In genomic region chr13:34789176-34789818, GRCm38 (mm10) we compare ENCODE assay signal across 12 mouse cellular contexts. TPM values are rescaled to one million over a fixed set of nuclear protein-coding genes. Genes with fewer than 3 reads are reported as not detected.
A peak's percentile ranks its signal among the peaks of the same experiment; 100 is the strongest.
DNase-seq lines count a peak whose midpoint lies in the region; ATAC-seq lines count a peak whose summit lies in the region.
"Had no signal": no experiment of that assay in that cellular context is flagged by ENCODE, and none has a peak within 500 bp of the region (broad histone marks: within the 10 kb centered on the region; RNA-seq: fewer than 3 reads in every experiment).

No protein-coding gene starts in this region.

- DNase-seq in adrenal gland, adult 2 months, result peak; percentile 52
- no peak for DNase-seq in adrenal gland, postnatal 4 days (ENCODE audit: low spot score in 2 of 2)
- peak; percentile 44 for DNase-seq in urinary bladder, postnatal 14 days (ENCODE audit: low spot score)
- no peak for DNase-seq in urinary bladder, adult 2 months (ENCODE audit: low spot score)
- peak; percentile 58 for DNase-seq in kidney, postnatal 10 days
- no peak for DNase-seq in cerebellum, postnatal 10 days
- no peak for DNase-seq in yolk sac, embryonic 10.5 days (ENCODE audit: low spot score)
- DNase-seq: cerebellum, postnatal 36 days; thymus, postnatal 25 days had no signal

- ATAC-seq in granulocyte monocyte progenitor cell, adult 5-6 weeks (replicated peaks; ENCODE audit: poor library complexity, severe bottlenecking), result no peak

RNA-seq across cellular contexts. Expression of gene Fam50b, which starts 54.6 kb away (rescaled TPM):
- not detected for total RNA-seq in adrenal gland, adult 2 months (2021)
- not detected in 2 replicates for polyA plus RNA-seq in adrenal gland, adult 2 months (2012; rRNA removed)
- total RNA-seq in adrenal gland, postnatal 4 days (2021), result not detected
- polyA plus RNA-seq in urinary bladder, adult 2 months (2012; rRNA removed), result 0.07 and 0.12 TPM in 2 replicates
- not detected in 2 replicates for total RNA-seq in granulocyte monocyte progenitor cell, adult 5-6 weeks (2014; fragmentation: Nextera tagmentation)
- not detected in 2 replicates for total RNA-seq in granulocyte monocyte progenitor cell, adult 5-6 weeks (2017)
- total RNA-seq: layer of hippocampus, adult 8-10 months had no signal
- polyA plus RNA-seq: neural tube, embryonic 14.5 days had no signal

Comparison
In these comparisons a context has a peak if more than half of its experiments do, and no peak if none do; other contexts are left out.
1. DNase-seq: peak in adrenal gland, adult 2 months (single experiment), urinary bladder, postnatal 14 days (single experiment) and kidney, postnatal 10 days (single experiment); none in adrenal gland, postnatal 4 days (0 of 2), urinary bladder, adult 2 months (single experiment), cerebellum, postnatal 10 days (0 of 2) and yolk sac, embryonic 10.5 days (single experiment).